ENCODE assay signal across 24 mouse cellular contexts in genomic region chr11:36746286-36746685, GRCm38 (mm10).
DNase-seq lines count a peak whose midpoint lies in the region; ATAC-seq and TF ChIP-seq lines count a peak whose summit lies in the region.
"Had no signal": no experiment of that assay in that cellular context is flagged by ENCODE, and none has a peak within 500 bp of the region (broad histone marks: within the 10 kb centered on the region; RNA-seq: fewer than 3 reads in every experiment).

No protein-coding gene starts in this region.

- H3K9me3 ChIP-seq in forebrain, embryonic 14.5 days (replicated peaks; ENCODE audit: control insufficient read depth, low read length): no peaks in the 10 kb centered on the region
- H3K9me3 ChIP-seq in forebrain, postnatal 0 days (ENCODE audit: low read length): no peaks in the 10 kb centered on the region
- H3K9me3 ChIP-seq in hindbrain, embryonic 13.5 days: no peaks in the 10 kb centered on the region
- H3K9me3 ChIP-seq: forebrain, embryonic 10.5 days; forebrain, embryonic 13.5 days; hindbrain, embryonic 12.5 days; intestine, embryonic 15.5 days had no signal

- TF ChIP-seq CTCF in forebrain, postnatal 0 days (IDR thresholded peaks at IDR 0.05; ENCODE audit: low read depth): no peak

- no peaks in the 10 kb centered on the region for H3K4me1 ChIP-seq in forebrain, embryonic 14.5 days (ENCODE audit: control insufficient read depth, insufficient read depth, low read length)
- no peaks in the 10 kb centered on the region for H3K4me1 ChIP-seq in forebrain, postnatal 0 days (ENCODE audit: insufficient read depth)
- H3K4me1 ChIP-seq in hindbrain, embryonic 13.5 days (replicated peaks): no peaks in the 10 kb centered on the region
- H3K4me1 ChIP-seq: forebrain, embryonic 13.5 days; hindbrain, embryonic 12.5 days; intestine, embryonic 15.5 days had no signal

- ATAC-seq in forebrain, embryonic 14.5 days: no peak
- ATAC-seq in forebrain, postnatal 0 days: no peak
- ATAC-seq in hindbrain, embryonic 13.5 days (ENCODE audit: low FRiP score): no peak
- ATAC-seq: CD4-positive, CD25-positive, alpha-beta regulatory T cell, adult 4 months; forebrain, embryonic 13.5 days; hindbrain, embryonic 16.5 days; intestine, embryonic 15.5 days; Patski had no signal

- no peaks in the 10 kb centered on the region for H3K36me3 ChIP-seq in forebrain, embryonic 14.5 days (ENCODE audit: control insufficient read depth, insufficient read depth, low read length)
- no peaks in the 10 kb centered on the region for H3K36me3 ChIP-seq in forebrain, postnatal 0 days (ENCODE audit: insufficient read depth)
- H3K36me3 ChIP-seq in hindbrain, embryonic 13.5 days: no peaks in the 10 kb centered on the region
- H3K36me3 ChIP-seq: forebrain, embryonic 10.5 days; hindbrain, embryonic 12.5 days; intestine, embryonic 15.5 days had no signal

- no peak overlapping the region for H3K9ac ChIP-seq in forebrain, embryonic 14.5 days (ENCODE audit: low read length)
- H3K9ac ChIP-seq in forebrain, postnatal 0 days: no peak overlapping the region
- no peak overlapping the region for H3K9ac ChIP-seq in hindbrain, embryonic 13.5 days
- H3K9ac ChIP-seq: forebrain, embryonic 13.5 days; hindbrain, embryonic 12.5 days; intestine, embryonic 15.5 days had no signal

- H3K27me3 ChIP-seq in forebrain, embryonic 14.5 days (replicated peaks; ENCODE audit: control insufficient read depth, insufficient read depth, low read length): no peaks in the 10 kb centered on the region
- H3K27me3 ChIP-seq in forebrain, postnatal 0 days (ENCODE audit: insufficient read depth, low read length): no peaks in the 10 kb centered on the region
- H3K27me3 ChIP-seq in hindbrain, embryonic 13.5 days: no peaks in the 10 kb centered on the region
- H3K27me3 ChIP-seq: forebrain, embryonic 13.5 days; hindbrain, embryonic 12.5 days; intestine, embryonic 15.5 days had no signal

- H3K4me3 ChIP-seq in forebrain, embryonic 14.5 days (ENCODE audit: low read depth, low read length): no peak overlapping the region
- H3K4me3 ChIP-seq in forebrain, postnatal 0 days (ENCODE audit: low read depth, low read length): no peak overlapping the region
- H3K4me3 ChIP-seq in hindbrain, embryonic 13.5 days: no peak overlapping the region
- H3K4me3 ChIP-seq: forebrain, embryonic 10.5 days; forebrain, embryonic 13.5 days; hindbrain, embryonic 12.5 days; intestine, embryonic 15.5 days had no signal

- peak; percentile 22 for DNase-seq in forebrain, embryonic 14.5 days (ENCODE audit: low spot score)
- DNase-seq in forebrain, postnatal 0 days: no peak
- DNase-seq in brain, adult 2 months (ENCODE audit: low read depth, low spot score): peak; percentile 42
- DNase-seq in mesoderm, embryonic 11.5 days (ENCODE audit: low read depth, low spot score): peak; percentile 12
- DNase-seq in left cerebral cortex, postnatal 14 days (ENCODE audit: low spot score in 2 of 2): no peak
- no peak for DNase-seq in left cerebral cortex, adult 18-20 months (ENCODE audit: low spot score in 2 of 2)
- DNase-seq: adrenal gland, postnatal 10 days; adrenal gland, postnatal 36 days; cerebellum, adult 11-12 months; cerebellum, adult 8-10 months; cerebellum, postnatal 10 days; cerebellum, postnatal 36 days; gastrocnemius, postnatal 10 days; gastrocnemius, postnatal 36 days; kidney, adult 11 months had no signal

- 57% methylated on average over 4 of the region's 4 CpGs for WGBS in forebrain, embryonic 14.5 days
- 64% methylated on average over 4 of the region's 4 CpGs for WGBS in forebrain, postnatal 0 days
- 69% methylated on average over 4 of the region's 4 CpGs for WGBS in hindbrain, embryonic 13.5 days

- no peak overlapping the region for H3K4me2 ChIP-seq in forebrain, embryonic 14.5 days (ENCODE audit: low read length)
- H3K4me2 ChIP-seq in forebrain, postnatal 0 days (ENCODE audit: low read depth): no peak overlapping the region
- H3K4me2 ChIP-seq in hindbrain, embryonic 13.5 days: no peak overlapping the region
- H3K4me2 ChIP-seq: forebrain, embryonic 13.5 days; heart, embryonic 11.5 days; hindbrain, embryonic 12.5 days; intestine, embryonic 15.5 days had no signal

- no peak overlapping the region for H3K27ac ChIP-seq in forebrain, embryonic 14.5 days (ENCODE audit: low read depth, low read length)
- no peak overlapping the region for H3K27ac ChIP-seq in forebrain, postnatal 0 days (ENCODE audit: low read depth, low read length)
- H3K27ac ChIP-seq in hindbrain, embryonic 13.5 days: no peak overlapping the region
- H3K27ac ChIP-seq: forebrain, embryonic 10.5 days; forebrain, embryonic 13.5 days; hindbrain, embryonic 12.5 days; intestine, embryonic 15.5 days had no signal

- intact Hi-C loops in left cerebral cortex, postnatal 14 days (cut with DNase I): no loop called here

Comparison
In these comparisons a context has a peak if more than half of its experiments do, and no peak if none do; other contexts are left out.
1. DNase-seq: peak in forebrain, embryonic 14.5 days (single experiment), brain, adult 2 months (single experiment) and mesoderm, embryonic 11.5 days (single experiment); none in forebrain, postnatal 0 days (single experiment), left cerebral cortex, postnatal 14 days (0 of 2) and left cerebral cortex, adult 18-20 months (0 of 2).